Mouse (Mus musculus): Measurements from ENCODE around the gene Dlgap5.
"Not testable (repeated sequence)": the region's sequence is repeated elsewhere in the genome, so short reads cannot be mapped to it uniquely, and the experiment has no call there.

The Dlgap5 gene

DNA sequence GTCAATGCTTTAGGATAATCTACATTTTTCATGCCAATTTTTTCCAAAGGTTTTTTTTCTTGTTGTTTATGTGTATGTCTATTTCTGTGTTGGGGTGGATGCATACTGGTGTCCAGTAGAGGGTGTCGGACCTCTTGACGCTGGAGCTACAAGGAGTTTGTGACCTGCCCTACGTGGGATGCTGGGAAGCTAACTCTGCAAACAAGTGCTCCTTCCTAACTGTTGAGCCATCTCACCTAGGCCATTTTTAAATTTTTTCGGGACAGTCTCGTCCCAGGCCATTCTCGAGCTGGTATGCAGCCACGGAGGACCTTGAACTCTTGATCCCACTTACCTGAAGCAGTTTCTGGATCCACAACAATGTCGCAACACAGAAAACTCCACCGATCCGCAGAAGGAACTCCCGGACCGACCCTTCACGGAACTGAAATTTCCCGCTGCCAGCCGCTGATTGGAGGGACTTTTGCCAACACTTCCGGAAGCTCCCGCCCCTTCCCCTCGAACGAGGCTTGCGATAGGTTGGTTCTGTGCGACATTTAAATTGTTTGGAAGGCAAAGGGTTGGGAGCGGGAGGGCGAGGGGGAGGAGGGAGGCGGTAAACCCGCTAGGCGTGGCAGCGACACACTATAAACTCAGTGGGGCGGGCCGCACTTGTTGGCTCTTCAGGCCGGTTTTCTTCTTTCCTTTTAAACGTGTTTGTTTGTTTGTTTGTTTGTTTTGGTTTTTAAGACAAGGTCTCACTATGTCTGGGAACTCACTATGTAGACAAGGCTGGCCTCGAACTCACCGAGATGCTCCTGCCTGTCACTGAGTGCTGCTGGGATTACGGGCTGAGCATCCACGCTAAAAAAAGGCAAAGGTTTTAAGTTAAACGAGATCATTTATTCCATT is at the start of gene Dlgap5:
Dlgap5 (minus strand) TSS at position 633 of the 891 bp plus-strand sequence.
- DNase-seq: peak; percentile 86 to 87

- DNase-seq: no peak
Observed at GRCm38 (mm10) chr14:47465468-47466175, 47.4 kb upstream of the Dlgap5 start.

GRCm38 (mm10) chr14:47464426-47464825 is 46.2 kb upstream of the Dlgap5 start:
- no peak for DNase-seq

GRCm38 (mm10) chr14:47462877-47463460 is 44.8 kb upstream of the Dlgap5 start:
- no peak for DNase-seq

GRCm38 (mm10) chr14:47462453-47462852 is 44.2 kb upstream of the Dlgap5 start:
- DNase-seq: no peak

DNA sequence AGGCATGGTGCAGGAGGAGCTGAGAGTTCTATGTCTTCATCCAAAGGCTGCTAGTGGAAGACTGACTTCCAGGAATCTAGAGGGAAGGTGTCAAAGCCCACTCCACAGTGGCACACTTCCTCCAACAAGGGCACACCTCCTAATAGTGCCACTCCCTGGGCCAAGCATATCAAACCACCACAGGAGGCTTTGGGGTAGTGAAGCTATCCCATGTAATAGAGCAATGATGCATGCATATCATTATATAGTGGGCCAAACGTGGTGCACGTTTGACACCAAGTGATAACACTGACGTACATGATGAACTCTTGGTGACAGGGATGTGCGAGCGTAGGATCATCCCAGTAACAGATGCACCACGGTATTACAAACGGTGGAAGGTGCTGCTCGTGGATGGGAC is 43.8 kb upstream of the Dlgap5 start:
- DNase-seq: no peak

- no peak for DNase-seq
Observed at GRCm38 (mm10) chr14:47459556-47459955, 41.3 kb upstream of the Dlgap5 start.

DNA sequence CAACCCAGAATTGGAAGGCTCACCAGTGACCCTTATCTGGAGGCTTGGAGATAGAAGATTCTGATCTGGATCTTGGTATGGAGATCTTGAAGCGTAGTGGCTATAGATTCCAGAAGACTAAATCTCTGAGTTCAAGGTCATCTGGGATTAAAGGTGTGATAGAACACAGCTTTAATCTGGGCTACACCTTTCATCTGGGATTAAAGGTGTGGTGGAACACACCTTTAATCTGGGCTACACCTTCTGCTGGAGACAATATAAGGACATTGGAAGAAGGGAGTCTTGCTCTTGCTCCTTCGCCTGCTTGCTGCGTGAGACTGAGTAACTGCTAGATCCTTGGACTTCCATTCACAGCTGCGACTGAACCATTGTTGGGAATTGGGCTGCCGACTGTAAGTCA is 31.9 kb upstream of the Dlgap5 start, which contains the start of gene Fbxo34:
Fbxo34 (plus strand) TSS at position 301 of the 400 bp plus-strand sequence.
- not testable (repeated sequence) for DNase-seq

GRCm38 (mm10) chr14:47445331-47446095 is 27.3 kb upstream of the Dlgap5 start:
- no peak for DNase-seq

DNA sequence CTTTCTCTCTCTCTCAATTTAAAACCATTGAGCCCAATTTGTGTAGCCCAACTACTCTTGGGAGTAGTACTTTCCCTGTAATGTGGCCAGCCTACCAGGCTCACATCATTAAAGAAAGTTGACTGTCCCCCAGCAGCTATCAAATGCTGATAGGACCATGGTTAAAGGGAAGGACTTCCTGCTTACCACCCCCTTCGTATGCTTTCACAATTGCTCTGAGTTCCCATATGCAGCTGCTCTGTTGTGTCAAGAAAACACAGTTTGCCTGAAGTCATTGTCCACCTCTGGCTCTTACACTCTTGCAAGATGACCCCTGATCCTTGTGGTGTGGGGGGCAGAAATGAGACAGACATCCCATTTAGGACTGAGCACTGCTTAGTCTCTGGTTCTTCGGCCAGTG is 26.7 kb upstream of the Dlgap5 start:
- DNase-seq: no peak

- DNase-seq: no peak
Observed at GRCm38 (mm10) chr14:47438947-47439346, 20.7 kb upstream of the Dlgap5 start.

- DNase-seq: no peak
Observed at GRCm38 (mm10) chr14:47432987-47433386, 14.8 kb upstream of the Dlgap5 start.

DNA sequence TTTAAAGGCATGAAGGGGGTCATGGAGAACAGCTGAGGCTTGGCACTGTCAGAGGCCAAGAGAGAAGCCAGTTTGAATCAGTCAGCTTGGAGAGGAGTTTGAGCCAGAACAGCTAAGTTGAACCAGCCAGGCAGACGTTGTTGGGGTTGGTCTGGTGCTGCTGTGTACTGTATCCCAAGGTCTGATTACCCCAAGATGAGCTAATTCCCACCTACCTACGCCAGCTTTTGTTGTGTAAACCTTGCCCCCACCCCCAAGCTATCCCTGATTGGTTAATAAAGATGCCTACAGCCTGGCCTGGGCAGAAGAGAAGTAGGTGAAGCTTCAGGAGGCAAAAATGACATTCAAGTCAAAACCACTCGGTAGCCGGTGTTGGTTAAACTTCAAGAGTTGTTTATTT is 4.3 kb upstream of the Dlgap5 start:
- DNase-seq: no peak

DNA sequence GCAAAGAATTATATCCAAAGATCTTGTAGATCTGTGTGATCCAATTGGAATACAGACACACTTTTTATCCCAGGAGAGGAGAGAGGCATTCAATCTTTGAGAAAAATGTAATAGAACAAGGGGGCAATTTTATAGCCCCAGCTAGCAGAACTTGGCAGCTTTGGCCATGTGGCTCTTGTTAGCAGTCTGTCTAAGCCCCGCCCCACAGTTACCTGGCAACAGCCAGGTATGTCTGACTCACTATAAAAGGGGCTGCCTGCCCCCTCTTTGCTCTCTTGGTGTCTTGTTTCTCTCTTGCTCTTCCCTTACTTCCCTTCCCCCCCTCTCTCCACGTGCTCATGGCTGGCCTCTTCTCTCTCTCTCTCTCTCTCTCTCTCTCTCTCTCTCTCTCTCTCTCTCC is 3.4 kb upstream of the Dlgap5 start:
- no peak for DNase-seq

GRCm38 (mm10) chr14:47419723-47420276 is 1.6 kb upstream of the Dlgap5 start:
- DNase-seq: no peak

GRCm38 (mm10) chr14:47419034-47419625 is 923 bp upstream of the Dlgap5 start:
- DNase-seq: no peak

- DNase-seq: no peak
Observed at GRCm38 (mm10) chr14:47418666-47418991, 422 bp upstream of the Dlgap5 start.

GRCm38 (mm10) chr14:47417346-47417745 is 861 bp downstream of the Dlgap5 start:
- DNase-seq: no peak

GRCm38 (mm10) chr14:47406000-47406399 is 12.2 kb downstream of the Dlgap5 start:
- DNase-seq: no peak

GRCm38 (mm10) chr14:47402735-47403134 is 15.5 kb downstream of the Dlgap5 start:
- DNase-seq: no peak

- peak; percentile 19 to 33 for DNase-seq
Observed at GRCm38 (mm10) chr14:47396165-47396652, 22.0 kb downstream of the Dlgap5 start.

- DNase-seq: no peak
Observed at GRCm38 (mm10) chr14:47395462-47396026, 22.7 kb downstream of the Dlgap5 start.
